Mouse (Mus musculus) kidney, adult 18-20 months (tissue): ENCODE measurements around the gene Pias3.
"Not testable (repeated sequence)": the region's sequence is repeated elsewhere in the genome, so short reads cannot be mapped to it uniquely, and the experiment has no call there.

Experiments
- DNase-seq: peaks from one replicate; pipeline ENCODE4 v3.0.0; 2021

The Pias3 gene

GRCm38 (mm10) chr3:96686057-96686456, 10.1 kb upstream of the Pias3 start:
- DNase-seq: not testable (repeated sequence)

GRCm38 (mm10) chr3:96688854-96689253, 7.3 kb upstream of the Pias3 start:
- no peak for DNase-seq

DNA sequence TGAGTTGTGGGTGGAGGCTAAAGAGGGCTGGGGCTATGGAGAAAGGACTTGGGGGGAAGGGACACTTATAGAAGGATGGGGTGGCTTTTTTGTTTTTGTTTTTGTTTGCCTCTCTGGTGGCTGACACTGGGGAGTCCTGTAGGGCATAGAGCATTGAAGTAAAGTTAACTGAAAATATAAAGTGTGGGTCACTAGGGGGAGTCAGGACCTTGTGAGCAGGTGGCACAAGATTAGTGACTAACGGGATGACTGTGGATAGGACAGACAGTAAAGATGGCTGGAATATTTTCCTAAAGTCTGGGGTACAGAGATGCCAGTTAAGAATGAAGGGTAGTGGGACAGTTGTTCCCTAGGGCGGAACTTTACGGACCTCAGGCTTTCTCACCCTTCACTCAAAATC, 5.9 kb upstream of the Pias3 start:
- no peak for DNase-seq

DNA sequence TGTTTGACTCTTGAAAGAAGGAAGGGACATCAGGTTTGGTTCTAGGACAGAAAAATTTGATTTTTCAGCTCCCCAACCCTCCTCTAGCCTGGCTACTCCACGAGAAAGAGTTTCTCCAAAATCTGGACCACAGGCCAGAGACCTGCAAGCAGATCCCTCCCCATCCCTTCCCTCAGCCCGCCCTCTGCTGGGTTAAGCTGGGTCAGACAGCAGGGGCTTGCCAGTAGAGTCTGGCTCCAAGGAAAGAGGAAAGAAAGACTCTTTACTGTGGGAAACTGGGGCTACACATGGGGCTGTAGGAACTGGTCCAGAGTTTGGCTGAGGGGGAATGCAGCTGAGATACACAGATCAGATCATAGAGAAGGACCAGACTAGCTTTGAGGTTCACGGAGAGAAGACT, 3.7 kb upstream of the Pias3 start:
- DNase-seq: no peak

GRCm38 (mm10) chr3:96693579-96693978, 2.6 kb upstream of the Pias3 start:
- no peak for DNase-seq

GRCm38 (mm10) chr3:96696766-96697732, 865 bp downstream of the Pias3 start:
- peak; percentile 94 for DNase-seq

DNA sequence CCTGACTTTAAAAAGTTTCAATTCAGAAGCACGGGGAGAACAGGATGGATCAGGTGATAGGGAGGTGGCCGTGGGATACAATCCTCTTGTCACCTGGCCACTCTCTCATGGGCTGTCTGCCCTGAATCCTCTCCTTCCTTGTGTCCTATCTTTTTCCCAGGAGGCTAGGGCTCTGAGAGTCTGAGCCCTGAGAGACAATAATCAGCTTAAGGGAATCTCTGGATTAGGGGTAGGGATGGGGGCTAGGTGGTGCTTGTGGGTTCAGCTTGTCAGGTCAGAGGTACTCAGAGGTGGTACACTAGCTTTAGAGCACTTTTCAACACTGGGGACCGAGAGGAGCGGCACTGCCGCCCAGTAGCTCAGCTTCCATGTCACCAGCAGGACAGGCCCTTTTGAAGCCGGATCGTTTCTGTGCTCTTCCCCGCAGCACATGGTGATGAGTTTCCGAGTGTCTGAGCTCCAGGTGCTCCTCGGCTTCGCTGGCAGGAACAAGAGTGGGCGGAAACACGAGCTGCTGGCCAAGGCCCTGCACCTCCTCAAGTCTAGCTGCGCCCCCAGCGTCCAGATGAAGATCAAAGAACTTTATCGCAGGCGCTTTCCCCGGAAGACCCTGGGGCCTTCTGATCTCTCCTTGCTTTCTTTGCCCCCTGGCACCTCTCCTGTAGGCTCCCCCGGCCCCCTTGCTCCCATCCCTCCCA, 3.0 kb downstream of the Pias3 start:
- no peak for DNase-seq

DNA sequence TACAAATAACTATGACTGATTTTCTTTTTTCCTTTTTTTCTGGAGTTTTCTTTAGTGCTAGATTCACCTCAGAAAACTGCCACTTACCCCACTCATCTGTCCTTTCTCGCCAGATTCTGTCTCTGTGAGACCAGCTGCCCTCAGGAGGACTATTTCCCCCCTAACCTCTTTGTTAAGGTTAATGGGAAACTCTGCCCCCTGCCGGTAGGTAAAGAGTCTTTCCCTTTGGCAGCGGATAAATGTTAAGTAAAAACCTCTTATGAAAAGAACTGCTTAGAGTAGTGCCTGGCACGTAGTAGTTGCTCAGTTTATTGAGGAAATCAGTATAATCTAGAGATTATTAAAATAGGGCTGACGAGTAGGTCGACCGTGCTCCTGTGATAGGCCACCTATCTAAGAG, 4.2 kb downstream of the Pias3 start:
- no peak for DNase-seq

- DNase-seq: no peak
These were observed 4.8 kb downstream of the Pias3 start for GRCm38 (mm10) chr3:96701003-96701402.

DNA sequence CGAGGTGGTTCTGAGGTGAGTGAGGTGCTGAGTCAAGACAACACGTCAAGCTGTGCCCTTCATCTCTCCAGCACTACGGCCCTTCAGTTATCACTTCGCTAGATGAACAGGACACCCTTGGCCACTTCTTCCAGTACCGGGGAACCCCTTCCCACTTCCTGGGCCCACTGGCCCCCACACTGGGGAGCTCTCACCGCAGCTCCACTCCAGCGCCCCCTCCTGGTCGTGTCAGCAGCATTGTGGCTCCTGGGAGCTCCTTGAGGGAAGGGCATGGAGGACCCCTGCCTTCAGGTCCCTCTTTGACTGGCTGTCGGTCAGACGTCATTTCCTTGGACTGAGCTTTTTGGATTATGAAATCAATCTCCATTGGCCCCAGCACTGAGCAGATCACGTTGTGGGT, 8.6 kb downstream of the Pias3 start:
- DNase-seq: peak; percentile 20

GRCm38 (mm10) chr3:96706217-96706616, 10.0 kb downstream of the Pias3 start:
- no peak for DNase-seq

GRCm38 (mm10) chr3:96706984-96707383, 10.8 kb downstream of the Pias3 start:
- DNase-seq: no peak

GRCm38 (mm10) chr3:96707903-96708683, 11.9 kb downstream of the Pias3 start, which contains the start of gene Nudt17:
TSS of gene Nudt17 (minus strand) at chr3:96708562.
- peak; percentile 89 for DNase-seq

DNA sequence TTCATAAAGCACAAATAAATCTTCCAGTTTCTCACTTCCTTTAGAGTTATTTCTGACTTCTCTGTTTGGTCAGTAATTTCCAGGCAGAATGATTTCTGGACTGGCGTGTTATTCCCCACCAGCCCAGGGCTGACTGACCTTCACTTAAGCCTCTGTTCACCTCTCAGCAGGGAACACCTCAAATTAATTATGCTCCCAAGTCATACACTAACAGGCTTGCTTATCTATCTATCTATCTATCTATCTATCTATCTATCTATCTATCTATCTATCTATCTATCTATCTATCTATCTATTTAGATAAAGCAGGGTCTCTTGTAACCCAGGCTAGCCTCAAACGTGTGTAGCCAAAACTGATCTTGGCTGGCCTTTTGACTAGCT, 12.5 kb downstream of the Pias3 start:
- DNase-seq: no peak

- DNase-seq: no peak
These were observed 18.1 kb downstream of the Pias3 start for GRCm38 (mm10) chr3:96714286-96714685.

- no peak for DNase-seq
These were observed 19.7 kb downstream of the Pias3 start for GRCm38 (mm10) chr3:96715854-96716253.

DNA sequence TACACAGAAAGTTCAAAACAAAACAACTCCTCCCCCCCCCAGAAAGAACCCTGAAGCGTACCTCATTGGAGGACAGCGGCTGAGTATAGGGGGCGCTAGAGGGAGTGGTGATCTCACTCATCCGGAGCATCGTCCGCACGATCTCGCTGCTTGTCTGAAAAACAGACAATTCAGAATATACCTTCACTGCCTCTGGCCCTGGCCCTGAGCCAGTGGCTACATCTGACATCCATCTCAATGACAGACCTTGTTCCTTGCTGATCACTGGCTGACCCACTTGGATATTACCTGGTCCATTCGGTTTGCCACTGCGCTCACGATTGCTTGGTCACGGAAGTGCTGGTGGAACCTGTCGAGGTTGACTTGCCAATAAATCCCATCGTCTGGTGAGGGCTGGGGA, 23.0 kb downstream of the Pias3 start:
- DNase-seq: peak; percentile 34

GRCm38 (mm10) chr3:96727343-96727827, 31.2 kb downstream of the Pias3 start, which contains the start of the genes Polr3c and Rnf115:
TSS of gene Polr3c (minus strand) at chr3:96727628.
TSS of gene Rnf115 (plus strand) at chr3:96727664.
- peak; percentile 96 for DNase-seq

GRCm38 (mm10) chr3:96727828-96728633, 31.8 kb downstream of the Pias3 start:
- no peak for DNase-seq

DNA sequence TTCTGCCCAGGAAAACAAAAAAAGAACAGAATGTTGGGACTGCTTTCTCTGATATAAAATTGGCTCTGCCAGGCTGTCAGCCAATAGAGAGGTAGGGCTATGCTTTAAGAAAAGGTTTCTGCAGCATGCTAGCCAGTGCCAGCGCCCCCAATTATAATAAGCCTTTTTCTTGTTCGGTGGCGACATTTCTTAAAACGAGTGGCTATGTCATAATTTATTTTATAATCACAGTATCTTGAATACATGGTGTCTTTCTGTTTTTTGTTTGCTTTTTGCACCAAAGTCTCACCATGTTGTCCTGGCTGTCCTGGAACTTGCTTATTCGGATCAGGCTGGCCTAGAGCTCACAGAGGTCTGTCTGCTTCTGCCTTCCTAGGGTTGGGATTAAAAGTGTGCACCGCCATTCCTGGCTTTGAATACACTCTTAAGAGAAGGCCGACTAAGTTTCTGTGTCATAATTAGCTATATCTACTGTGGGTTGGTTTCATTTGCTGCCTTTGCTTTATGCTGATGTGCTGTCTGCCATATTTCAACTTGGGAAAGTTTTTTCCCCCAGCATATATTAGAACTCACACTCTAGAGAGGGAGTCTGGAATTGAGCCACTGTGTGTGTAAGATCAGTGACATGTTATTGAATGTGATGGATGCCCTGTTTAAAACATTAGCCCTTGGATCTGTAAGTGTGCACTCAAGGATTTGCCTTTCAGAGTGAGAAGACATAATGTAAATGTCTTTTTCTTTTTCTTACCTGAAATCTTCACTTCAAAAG, 32.6 kb downstream of the Pias3 start:
- DNase-seq: no peak

DNA sequence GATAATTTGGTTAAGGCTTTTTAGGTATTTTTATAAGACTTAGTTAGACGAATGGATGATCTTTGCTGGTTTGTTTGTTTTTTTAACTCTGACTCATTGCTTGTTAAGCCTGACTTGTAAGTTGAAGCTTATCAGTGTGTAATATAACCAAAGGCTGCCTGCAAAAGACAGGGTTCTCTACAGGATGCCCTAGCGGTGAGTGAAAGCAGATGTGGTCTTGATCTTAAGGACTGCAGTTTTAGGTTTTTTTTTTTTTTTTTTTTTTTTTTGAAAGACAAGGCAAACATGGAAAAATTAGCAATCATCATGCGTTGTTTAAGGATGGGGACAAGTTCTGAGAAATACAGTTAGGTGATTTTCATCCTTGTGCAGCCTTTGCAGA, 33.2 kb downstream of the Pias3 start:
- DNase-seq: no peak
